Mouse (Mus musculus) CD4-positive helper T cell, adult 2 months (primary cell): ENCODE data around the gene Kdelr1.

Experiments
- DNase-seq: peaks from one replicate; pipeline ENCODE4 v3.0.0-alpha.2; 2012; ENCODE audit warnings: low read depth, missing footprints, low spot score

Gene Kdelr1

GRCm38 (mm10) chr7:45917004-45917704 is 44.6 kb downstream of the Kdelr1 start:
- DNase-seq = no peak

DNA sequence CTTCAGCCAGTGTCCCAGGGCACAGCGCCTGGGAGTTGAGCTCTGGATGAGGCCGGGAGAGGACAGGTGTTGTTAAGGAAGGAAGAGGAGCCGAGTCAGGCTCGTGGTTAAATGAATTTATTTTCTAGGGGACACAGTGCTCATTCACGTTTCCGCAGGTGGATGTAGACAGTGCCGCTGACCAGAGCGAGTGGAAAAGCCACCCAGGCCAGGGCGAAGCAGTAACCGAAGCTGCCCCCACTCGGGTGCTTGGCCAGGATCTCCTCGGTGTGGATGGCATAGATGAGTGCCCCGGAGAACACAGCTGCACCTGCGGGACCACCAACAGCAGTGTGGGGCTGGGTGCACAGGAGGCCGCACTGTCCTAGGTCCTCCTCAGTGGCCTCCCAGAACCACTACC is 45.4 kb downstream of the Kdelr1 start:
- no peak for DNase-seq

GRCm38 (mm10) chr7:45919083-45919671 is 46.6 kb downstream of the Kdelr1 start:
- peak; percentile 29 for DNase-seq

- DNase-seq = no peak
Observed at GRCm38 (mm10) chr7:45919761-45920160, 47.2 kb downstream of the Kdelr1 start.

DNA sequence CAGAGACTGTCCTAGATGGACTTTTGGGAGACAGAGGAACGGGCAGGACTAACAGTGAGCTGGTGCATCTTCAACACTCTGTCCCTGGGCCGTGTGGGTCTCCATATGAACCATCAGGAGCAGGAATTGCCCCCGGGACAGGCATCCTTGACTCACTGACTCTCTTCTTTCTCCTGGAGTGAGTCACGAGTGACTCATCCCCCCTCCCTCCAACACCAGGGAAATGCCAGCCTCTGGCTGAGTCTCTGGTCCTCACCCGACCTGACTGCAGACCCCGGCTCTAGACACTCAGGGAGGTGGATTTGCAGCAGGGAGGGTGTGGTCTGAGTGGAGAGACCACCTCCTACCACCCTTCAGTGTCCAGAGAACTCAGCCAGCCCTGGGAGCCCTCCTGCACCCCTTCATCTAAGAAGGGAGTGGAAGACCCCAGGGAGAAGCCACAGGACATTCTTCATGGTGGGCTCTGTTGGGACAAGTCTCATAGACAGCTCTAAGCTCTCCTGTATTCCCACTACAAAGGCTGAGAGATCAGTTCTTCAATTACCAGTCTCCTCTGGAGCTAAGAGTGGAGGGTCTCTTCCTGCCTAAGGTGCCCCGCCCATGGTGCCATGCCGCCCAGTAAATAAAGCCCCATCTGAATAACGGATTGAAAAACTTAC is 48.1 kb downstream of the Kdelr1 start:
- peak; percentile 42 for DNase-seq

- peak; percentile 83 for DNase-seq
Observed at GRCm38 (mm10) chr7:45921242-45921621, 48.7 kb downstream of the Kdelr1 start, which contains the start of gene Emp3. TSS of gene Emp3 (minus strand) at chr7:45921404.

- peak; percentile 38 for DNase-seq
Observed at GRCm38 (mm10) chr7:45921950-45922600, 49.5 kb downstream of the Kdelr1 start.

DNA sequence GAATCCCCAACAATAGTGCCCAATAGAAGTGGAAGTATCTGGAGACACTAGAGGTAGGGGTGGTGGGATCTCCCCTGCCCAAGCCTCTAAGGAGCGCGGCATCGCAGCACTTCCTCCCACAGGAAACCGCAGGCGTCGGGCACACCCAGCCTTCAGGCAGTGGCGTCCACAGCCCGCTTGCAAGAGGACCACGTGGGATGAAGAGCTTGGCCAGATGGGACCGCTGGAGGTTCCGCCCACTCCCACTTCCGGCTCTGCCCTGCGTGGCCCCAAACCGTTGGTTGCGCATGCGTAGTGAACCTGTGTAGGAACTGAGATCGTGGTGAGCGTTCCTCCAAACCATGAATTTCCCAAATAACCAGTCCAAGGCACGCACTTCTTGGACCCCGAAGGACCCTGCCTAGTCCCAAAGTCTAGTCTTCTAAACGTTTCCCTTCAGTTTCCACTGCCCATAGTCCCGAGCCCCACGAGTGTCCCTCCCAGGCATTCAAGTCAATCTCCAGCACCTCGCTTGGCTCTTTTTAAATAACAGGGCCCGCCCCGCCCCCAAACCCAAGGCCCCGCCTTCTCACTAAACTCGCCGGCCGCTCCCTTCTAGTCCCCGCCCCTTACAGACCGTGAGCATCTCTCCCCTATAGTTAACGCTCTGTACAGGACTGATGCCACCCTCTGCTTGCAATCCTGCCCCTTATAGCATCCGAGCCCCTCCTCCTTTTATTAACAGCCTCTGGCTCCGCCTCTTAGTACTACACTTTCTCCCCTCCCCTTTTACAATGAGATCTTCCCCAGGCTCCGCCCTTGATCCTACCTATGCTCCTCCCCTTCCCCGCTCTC is 50.6 kb downstream of the Kdelr1 start:
- peak; percentile 98 for DNase-seq

GRCm38 (mm10) chr7:45923762-45924428 is 51.3 kb downstream of the Kdelr1 start, which contains the start of gene Ccdc114:
TSS of gene Ccdc114 (plus strand) at chr7:45924072.
- DNase-seq = peak; percentile 48

DNA sequence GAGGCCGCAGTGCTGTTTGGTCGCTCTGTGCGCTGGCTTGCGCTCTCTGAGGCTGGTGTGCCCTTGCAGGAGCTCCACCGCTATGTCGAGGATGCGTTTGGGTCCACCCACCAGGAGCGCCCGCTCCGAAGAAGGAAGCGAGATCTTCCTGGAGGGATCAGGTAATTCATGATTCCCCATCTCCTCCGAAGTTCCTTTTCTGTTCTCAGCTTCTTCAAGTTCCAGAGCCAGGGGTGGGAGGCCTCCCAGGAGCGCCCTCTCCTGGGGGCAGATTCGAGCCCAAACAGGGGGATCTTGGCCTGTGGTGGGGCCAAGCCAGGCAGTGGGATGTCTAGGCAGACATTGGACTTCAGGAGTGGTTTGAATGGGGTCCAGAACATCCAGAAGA is 51.9 kb downstream of the Kdelr1 start:
- peak; percentile 52 for DNase-seq

GRCm38 (mm10) chr7:45928626-45929295 is 56.2 kb downstream of the Kdelr1 start:
- DNase-seq = no peak

DNA sequence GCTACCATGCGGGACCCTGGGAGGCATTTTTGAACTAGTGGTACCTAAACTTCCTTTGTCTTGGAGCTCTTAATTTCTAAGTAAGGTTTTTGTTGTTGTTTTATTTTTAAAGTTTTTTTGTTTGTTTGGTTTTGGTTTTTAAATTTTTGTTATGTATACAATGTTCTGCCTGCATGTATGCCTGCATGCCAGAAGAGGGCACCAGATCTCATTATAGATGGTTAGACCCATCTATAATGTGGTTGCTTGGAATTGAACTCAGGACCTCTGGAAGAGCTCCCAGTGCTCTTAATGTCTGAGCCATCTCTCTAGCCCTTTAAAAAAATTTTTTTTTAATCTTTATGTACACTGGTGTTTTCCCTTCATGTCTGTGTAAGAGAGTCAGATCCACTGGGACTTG is 57.1 kb downstream of the Kdelr1 start:
- no peak for DNase-seq
